Mouse (Mus musculus) frontal cortex, postnatal 14 days (tissue): ENCODE measurements at regions not wholly inside any gene's neighbourhood (a gene's known extent, or its start where the extent isn't known, plus 50 kb on each side); places are given as distances from the start of the nearest gene placed in this dataset.
A peak's percentile ranks its signal among the peaks of the same experiment; 100 is the strongest.

ENCODE experiments used
- DNase-seq, 2 experiments: peaks; one replicate each; pipeline ENCODE4 v3.0.0; 2022; ENCODE audit warnings: low spot score in 2 of 2

- DNase-seq, result no peak
Observed at GRCm38 (mm10) chr16:8351424-8351823, 73.5 kb downstream of the Tmem114 start.

DNA sequence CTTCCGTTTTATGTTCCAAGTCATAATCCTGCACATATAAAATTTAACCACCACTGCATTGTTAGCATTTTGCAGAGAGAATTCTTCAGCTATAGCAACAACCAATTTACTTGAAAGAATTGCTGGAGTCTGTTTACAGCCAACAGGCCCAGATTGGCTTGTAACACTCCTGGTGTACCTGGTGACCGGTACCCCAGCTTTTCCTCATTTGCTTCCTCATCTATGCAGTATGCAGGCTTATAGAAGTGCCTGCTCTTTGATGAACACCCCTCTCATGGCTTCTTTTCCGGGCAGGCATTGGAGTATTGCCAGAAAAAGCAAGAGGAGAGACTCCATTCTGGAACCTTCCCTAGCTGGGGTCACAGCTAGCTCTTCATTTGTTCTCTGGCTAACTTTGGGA lies 75.8 kb downstream of the Tmem114 start:
- no peak for DNase-seq

DNA sequence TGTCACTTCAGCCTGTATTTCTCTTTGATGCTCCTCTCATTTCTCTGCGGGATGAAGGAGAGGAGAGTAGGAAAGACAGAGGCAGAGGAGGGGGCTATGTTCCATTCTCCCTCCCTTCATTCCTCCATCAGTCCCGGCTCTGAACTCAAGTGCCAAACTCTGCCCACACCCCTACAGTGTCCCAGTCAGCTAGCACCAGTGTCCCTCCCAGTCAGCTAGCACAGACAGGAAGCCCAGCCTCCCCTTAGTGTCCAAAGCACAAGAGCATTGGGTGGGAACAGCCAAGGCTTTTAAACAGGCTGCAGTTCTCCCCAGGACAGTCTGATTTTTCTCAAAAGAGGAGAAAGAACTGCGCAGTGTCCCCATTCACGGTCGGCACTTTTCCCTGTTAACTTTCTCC lies 76.3 kb downstream of the Tmem114 start:
- no peak for DNase-seq

DNA sequence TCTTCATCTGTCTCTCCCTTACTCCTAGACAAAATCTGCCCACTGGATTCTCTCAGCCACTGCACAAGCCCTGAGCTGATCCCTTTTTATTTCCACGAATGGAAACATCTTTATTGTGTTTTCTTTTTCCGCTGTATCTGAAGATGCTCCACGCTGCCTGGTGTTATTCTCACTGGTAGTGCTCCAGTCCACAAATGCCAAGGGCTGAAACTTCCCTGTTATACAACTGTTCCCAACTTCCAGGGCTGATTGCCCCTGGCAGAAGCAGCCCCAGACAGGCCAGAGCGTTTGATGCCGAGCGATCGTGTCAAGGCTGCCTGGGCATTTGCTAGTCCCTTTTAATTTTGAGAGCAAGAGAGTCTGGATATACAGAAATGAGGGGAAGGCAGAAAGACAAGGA lies 79.7 kb downstream of the Tmem114 start:
- no peak for DNase-seq

- DNase-seq, result peak; percentile 25 to 30
Observed at GRCm38 (mm10) chr16:8333081-8333710, 91.7 kb downstream of the Tmem114 start.

GRCm38 (mm10) chr16:8311996-8312395 lies 112.9 kb downstream of the Tmem114 start:
- DNase-seq, result no peak

DNA sequence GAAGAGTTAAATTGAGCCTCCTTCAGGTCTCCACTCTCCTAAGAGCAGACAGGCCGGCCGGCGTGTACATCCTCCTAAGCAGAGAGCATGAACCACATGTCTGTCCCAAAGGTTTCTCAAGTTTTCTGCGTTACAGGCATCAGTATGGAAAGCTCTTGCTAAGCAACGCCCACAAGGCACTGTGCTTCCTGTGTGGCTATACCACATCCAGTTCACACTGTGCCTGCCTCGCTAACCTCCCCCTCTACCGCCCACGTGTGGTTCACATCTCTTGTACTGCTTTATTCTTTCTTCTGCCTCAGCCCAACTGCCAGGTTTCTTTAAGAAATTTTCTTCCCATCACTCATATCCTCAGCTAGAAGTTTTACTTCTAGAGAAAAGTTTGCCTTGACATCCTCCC lies 118.5 kb downstream of the Tmem114 start:
- peak; percentile 4 to 5 for DNase-seq
